Mouse (Mus musculus): ENCODE results near the gene Lgalsl.

The Lgalsl gene

GRCm38 (mm10) chr11:20784776-20785175, 46.1 kb downstream of the Lgalsl start:
- DNase-seq (ENCODE audit: inconsistent age in 2 of 2, low spot score in 1 of 2): no peak

- DNase-seq (ENCODE audit: inconsistent age in 2 of 2, low spot score in 1 of 2): no peak
These were observed 47.4 kb downstream of the Lgalsl start for GRCm38 (mm10) chr11:20783467-20783866.

- DNase-seq (ENCODE audit: inconsistent age in 2 of 2, low spot score in 1 of 2): no peak
These were observed 48.2 kb downstream of the Lgalsl start for GRCm38 (mm10) chr11:20782620-20783019.

GRCm38 (mm10) chr11:20780312-20780711, 50.5 kb downstream of the Lgalsl start:
- no peak for DNase-seq (ENCODE audit: inconsistent age in 2 of 2, low spot score in 1 of 2)

- DNase-seq (ENCODE audit: inconsistent age in 2 of 2, low spot score in 1 of 2): no peak
These were observed 51.8 kb downstream of the Lgalsl start for GRCm38 (mm10) chr11:20778861-20779563.

- DNase-seq (ENCODE audit: inconsistent age in 2 of 2, low spot score in 1 of 2): no peak
These were observed 52.6 kb downstream of the Lgalsl start for GRCm38 (mm10) chr11:20778298-20778697.

- DNase-seq (ENCODE audit: inconsistent age in 2 of 2, low spot score in 1 of 2): no peak
These were observed 54.2 kb downstream of the Lgalsl start for GRCm38 (mm10) chr11:20776668-20777067.

Data from adrenal gland, adult (tissue).